Mouse (Mus musculus) heart, adult 2 months (tissue): ENCODE measurements at regions not wholly inside any gene's neighbourhood (a gene's known extent, or its start where the extent isn't known, plus 50 kb on each side); places are given as distances from the start of the nearest gene placed in this dataset.

Source experiments
- CTCF ChIP-seq: fragments of 200-600 bp; IDR thresholded peaks from 2 replicates; pipeline ENCODE4 v1.8.1; 2022; ENCODE audit warnings: antibody characterized with exemption, mild to moderate bottlenecking, moderate library complexity
- EP300 ChIP-seq: fragments of 200-500 bp; IDR thresholded peaks from 2 replicates; pipeline ENCODE4 v1.6.1; 2011; ENCODE audit warnings: low read depth, low read length, control low read depth; ENCODE audit not compliant: insufficient read depth

DNA sequence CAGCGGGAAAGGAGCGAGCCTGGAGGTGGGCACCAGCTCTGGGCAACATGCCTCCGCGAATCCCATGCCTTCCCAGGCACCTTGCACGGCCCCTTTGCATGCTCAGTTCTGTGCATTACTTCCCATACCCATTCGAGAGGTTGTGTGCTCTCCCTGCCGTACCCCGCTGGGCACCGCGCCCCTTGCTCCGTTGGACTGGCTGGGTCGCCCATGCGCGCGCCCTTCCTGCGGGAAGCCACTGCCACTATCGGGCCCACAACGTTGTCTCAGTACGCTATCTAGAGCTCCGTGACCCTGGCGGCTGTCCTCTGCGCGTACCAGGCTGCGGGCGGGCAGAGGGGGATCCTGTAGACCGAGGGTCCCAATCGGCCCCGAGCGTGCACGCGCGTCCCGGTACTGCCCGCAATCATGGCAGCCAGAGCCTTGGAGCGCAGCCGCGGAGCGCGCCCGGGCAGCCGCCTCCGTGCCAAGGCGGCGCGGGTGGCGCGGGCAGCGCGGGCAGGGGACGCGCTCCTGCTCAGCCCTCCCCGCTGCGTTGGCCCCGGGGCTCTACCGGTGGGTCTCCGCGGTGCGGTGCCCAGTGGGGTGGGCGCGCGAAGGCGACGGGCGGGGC, 64.5 kb upstream of the Ppara start:
- TF ChIP-seq CTCF (no peak), EP300 (no peak)
